Mouse (Mus musculus) brown adipose tissue, adult 24 weeks (tissue): ENCODE results near the gene Rps12. TPM values are rescaled to one million over a fixed set of nuclear protein-coding genes. Genes with fewer than 3 reads are reported as not detected.

Source experiments
- H3K27ac ChIP-seq: fragments of 200-500 bp; replicated peaks from 2 replicates; pipeline ENCODE4 v1.5.1; 2012; ENCODE audit warnings: low read depth, mild to moderate bottlenecking, low read length
- H3K4me1 ChIP-seq: fragments of 200-500 bp; 2 replicates; pipeline ENCODE4 v1.6.1; 2012; ENCODE audit warnings: low read length, mixed read lengths; ENCODE audit not compliant: control insufficient read depth, insufficient read depth, insufficient read length
- H3K4me3 ChIP-seq: fragments of 200-500 bp; 2 replicates; pipeline ENCODE4 v1.5.1; 2012; ENCODE audit warnings: low read depth, mild to moderate bottlenecking, low read length, moderate library complexity; ENCODE audit not compliant: insufficient read depth
- polyA plus RNA-seq: library from polyadenylated mRNA; stranded (reverse); fragments of >200 nt; gene quantifications from 2 replicates; pipeline ENCODE4 v1.2.4, GENCODE M21; 2012; ENCODE audit not compliant: missing spikeins, insufficient read depth, insufficient read length

The Rps12 gene
- 46.3 and 65.8 TPM in 2 replicates for polyA plus RNA-seq

DNA sequence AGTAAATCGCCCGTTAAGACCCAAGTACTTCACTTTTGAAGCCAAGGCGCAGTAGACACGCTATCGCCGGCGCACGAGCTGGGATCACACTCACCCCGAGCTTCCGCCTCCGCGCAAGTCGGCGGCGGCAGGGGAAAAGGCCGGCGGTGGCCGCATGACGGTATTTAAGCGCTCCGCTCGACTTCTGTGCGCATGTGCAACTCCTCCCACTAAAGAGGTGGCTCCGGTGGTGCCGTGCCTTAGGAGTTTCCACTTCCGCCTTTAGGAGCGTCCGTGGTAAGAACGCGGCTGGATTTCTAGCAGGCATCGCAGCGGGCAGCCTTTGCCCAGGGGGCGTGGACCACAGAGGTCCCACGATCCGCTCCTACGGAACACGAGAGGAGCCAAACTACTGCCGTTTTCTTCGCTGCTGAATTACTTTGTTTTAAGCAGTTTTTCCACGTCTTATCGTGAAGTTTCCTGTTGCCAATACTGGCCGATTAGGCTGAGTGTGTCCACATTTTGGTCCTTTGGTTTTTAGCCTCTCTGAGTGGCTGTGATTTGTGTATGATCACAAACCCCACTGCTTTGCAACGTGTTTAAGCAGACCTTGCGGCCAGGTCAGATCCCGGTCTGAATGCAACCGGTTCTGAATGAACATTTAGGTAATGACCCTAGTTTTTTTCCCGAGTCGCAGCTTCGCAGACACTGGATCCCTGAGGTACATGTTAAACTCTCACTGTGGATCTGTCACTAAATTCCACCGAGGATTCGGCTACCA lies at the start of gene Rps12:
TSS of gene Rps12 (minus strand) at position 214 of the 760 bp plus-strand sequence.
- peak within 1 kb of the TSS; percentile 95 for H3K27ac ChIP-seq
- no peaks in the 10 kb centered on the region; the same call in 1 of the 2 replicates for H3K4me1 ChIP-seq
- peak within 1 kb of the TSS; percentile 80 for H3K4me3 ChIP-seq

DNA sequence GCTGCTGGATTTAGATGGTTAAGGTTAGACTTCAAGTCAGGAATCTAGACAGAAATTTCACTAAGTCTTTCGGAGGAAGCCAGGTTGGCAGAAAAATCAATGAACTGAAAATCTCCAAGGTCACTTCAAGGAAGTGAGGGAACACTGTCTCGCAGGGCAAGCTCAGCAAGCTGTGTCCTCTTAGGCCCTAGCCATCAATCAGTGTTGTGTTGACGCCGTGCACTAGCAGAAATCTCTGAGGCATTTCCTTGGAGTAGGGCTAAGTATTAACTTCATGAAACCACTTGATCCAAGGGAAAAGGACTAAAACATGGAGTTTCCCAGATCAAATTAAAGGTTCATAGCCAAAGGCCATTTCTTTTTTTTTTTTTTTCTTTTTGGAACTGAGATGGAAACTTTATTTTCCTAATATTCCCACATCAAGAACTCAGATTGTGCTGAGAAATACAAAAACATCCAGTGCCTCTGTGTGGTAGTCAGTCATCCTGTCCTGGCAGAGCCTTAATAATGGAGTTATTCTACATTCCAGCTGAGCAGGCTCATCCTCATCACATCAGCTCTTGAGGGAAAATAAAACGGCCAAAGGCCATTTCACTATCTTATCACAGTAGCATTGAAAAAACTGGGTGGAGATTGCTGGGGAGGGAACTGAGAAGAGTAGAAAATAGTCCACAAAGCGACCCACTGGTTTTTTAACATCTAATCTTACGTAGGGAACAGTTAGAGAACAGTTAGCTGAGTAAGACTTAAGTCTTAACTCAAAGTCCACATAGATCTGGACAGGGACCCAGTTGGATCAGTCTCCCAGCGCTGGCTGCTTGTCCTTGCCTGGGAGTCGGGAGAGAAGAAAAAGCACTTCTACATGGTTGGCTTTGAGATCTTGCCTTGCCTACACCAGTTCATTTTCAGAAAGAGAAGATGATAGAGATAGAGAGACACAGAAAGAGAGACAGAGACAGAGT lies 49.2 kb upstream of the Rps12 start:
- H3K27ac ChIP-seq, result no peak overlapping the region
- H3K4me1 ChIP-seq, result no peaks in the 10 kb centered on the region
- H3K4me3 ChIP-seq, result no peak overlapping the region

GRCm38 (mm10) chr10:23826516-23826915 lies 39.4 kb upstream of the Rps12 start:
- Histone ChIP-seq H3K27ac (no peak overlapping the region), H3K4me3 (no peak overlapping the region), H3K4me1 (no peaks in the 10 kb centered on the region)

GRCm38 (mm10) chr10:23816241-23816640 lies 29.2 kb upstream of the Rps12 start:
- no peak overlapping the region for H3K27ac ChIP-seq
- no peaks in the 10 kb centered on the region for H3K4me1 ChIP-seq
- no peak overlapping the region for H3K4me3 ChIP-seq

GRCm38 (mm10) chr10:23815168-23815567 lies 28.1 kb upstream of the Rps12 start:
- Histone ChIP-seq H3K4me3 (no peak overlapping the region), H3K4me1 (no peaks in the 10 kb centered on the region), H3K27ac (no peak overlapping the region)

GRCm38 (mm10) chr10:23812852-23813766 lies 26.0 kb upstream of the Rps12 start:
- Histone ChIP-seq H3K4me1 (no peaks in the 10 kb centered on the region), H3K4me3 (no peak overlapping the region), H3K27ac (no peak overlapping the region)

DNA sequence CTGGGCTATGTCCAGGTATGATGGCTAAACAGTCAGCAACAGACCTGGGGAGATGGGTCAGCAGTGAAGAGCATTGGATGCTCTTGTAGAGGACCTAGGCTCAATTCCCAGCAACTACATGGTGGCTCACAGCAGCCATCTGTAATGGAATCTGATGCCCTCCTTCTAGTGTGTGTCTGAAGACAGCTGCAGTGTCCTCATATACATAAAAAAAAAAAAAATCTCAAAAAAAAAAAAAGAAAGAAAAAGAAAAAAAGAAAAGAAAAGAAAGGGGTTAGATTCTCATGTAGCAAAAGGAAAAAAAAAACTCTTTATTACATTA lies 25.3 kb upstream of the Rps12 start:
- H3K4me3 ChIP-seq, result no peak overlapping the region
- H3K27ac ChIP-seq, result no peak overlapping the region
- H3K4me1 ChIP-seq, result no peaks in the 10 kb centered on the region

GRCm38 (mm10) chr10:23811635-23812437 lies 24.8 kb upstream of the Rps12 start:
- Histone ChIP-seq H3K4me3 (no peak overlapping the region), H3K27ac (no peak overlapping the region), H3K4me1 (no peaks in the 10 kb centered on the region)

GRCm38 (mm10) chr10:23806201-23806600 lies 19.1 kb upstream of the Rps12 start:
- H3K27ac ChIP-seq, result no peak overlapping the region
- no peak overlapping the region for H3K4me3 ChIP-seq
- H3K4me1 ChIP-seq, result no peaks in the 10 kb centered on the region

- no peaks in the 10 kb centered on the region for H3K4me1 ChIP-seq
- no peak overlapping the region for H3K27ac ChIP-seq
- no peak overlapping the region for H3K4me3 ChIP-seq
These were observed 17.6 kb upstream of the Rps12 start for GRCm38 (mm10) chr10:23804665-23805064.

GRCm38 (mm10) chr10:23802911-23803310 lies 15.8 kb upstream of the Rps12 start:
- H3K27ac ChIP-seq, result no peak overlapping the region
- H3K4me3 ChIP-seq, result no peak overlapping the region
- no peaks in the 10 kb centered on the region for H3K4me1 ChIP-seq

DNA sequence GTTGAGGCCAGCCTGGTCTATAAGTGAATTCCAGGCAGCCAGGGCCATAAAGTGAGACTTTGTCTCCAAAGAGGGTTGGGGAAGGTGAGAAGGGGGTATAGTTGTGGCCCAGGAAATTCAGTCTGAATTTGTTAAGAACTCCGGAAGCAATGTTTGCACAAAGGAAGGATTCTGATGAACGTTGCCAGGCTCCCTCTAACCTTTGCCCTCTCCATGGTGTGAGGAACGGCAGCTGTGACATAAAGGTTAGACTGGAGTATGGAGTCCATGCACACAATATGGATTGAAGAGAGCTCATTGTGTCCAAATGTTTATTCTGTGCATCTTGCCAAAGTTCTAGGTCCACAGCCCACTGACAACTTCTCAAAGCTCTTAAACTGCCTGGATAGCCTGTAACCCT lies 12.9 kb upstream of the Rps12 start:
- Histone ChIP-seq H3K27ac (no peak overlapping the region), H3K4me1 (no peaks in the 10 kb centered on the region), H3K4me3 (no peak overlapping the region)

DNA sequence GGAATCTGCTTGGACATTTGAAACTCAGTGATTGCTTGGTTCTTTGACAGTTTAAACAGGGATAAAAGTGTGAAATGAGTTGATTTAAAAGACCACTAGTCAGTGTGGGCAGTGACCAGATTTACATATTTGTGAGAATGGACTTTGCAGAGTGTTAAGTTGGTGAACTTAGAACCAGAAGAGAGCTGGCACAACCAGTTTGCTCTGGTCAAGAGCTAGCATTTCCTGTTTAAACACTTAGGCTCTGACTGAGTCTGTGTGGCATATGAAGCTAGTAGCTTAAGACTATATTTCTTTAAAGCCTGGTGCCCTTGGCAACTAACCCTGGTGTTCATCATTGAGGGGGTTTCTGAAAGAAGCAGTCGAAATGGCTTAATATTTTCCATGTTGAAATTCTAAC lies 11.1 kb upstream of the Rps12 start:
- Histone ChIP-seq H3K27ac (no peak overlapping the region), H3K4me1 (no peaks in the 10 kb centered on the region), H3K4me3 (0 out of 2 replicates have a peak overlapping the region, but pooled peaks have one; percentile 1)

DNA sequence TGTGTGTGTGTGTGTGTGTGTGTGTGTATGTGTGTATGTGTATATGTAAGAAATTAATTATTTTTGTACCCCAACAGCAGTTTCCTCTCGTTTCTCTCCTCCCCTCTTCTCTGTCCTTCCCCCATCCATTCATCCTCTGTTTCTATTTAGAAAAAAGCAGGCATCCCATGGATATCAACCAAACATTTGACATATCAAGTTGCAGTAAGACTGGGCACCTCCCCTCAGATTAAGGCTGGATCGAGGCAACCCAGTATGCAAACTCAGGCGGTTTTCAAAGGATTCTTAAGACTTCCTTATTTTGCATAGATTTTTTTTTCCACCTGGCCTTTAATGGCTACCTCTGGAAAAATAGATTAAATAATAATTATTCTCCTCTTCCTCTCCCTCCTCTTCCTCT lies 10.5 kb upstream of the Rps12 start:
- peak overlapping the region; percentile 92 for H3K4me3 ChIP-seq
- no peaks in the 10 kb centered on the region for H3K4me1 ChIP-seq
- no peak overlapping the region for H3K27ac ChIP-seq
